Mouse (Mus musculus): Measurements from ENCODE around the gene Scaf1. TPM values are rescaled to one million over a fixed set of nuclear protein-coding genes. Genes with fewer than 3 reads are reported as not detected.

The Scaf1 gene
- total RNA-seq, 1 experiment = 39.2 TPM

DNA sequence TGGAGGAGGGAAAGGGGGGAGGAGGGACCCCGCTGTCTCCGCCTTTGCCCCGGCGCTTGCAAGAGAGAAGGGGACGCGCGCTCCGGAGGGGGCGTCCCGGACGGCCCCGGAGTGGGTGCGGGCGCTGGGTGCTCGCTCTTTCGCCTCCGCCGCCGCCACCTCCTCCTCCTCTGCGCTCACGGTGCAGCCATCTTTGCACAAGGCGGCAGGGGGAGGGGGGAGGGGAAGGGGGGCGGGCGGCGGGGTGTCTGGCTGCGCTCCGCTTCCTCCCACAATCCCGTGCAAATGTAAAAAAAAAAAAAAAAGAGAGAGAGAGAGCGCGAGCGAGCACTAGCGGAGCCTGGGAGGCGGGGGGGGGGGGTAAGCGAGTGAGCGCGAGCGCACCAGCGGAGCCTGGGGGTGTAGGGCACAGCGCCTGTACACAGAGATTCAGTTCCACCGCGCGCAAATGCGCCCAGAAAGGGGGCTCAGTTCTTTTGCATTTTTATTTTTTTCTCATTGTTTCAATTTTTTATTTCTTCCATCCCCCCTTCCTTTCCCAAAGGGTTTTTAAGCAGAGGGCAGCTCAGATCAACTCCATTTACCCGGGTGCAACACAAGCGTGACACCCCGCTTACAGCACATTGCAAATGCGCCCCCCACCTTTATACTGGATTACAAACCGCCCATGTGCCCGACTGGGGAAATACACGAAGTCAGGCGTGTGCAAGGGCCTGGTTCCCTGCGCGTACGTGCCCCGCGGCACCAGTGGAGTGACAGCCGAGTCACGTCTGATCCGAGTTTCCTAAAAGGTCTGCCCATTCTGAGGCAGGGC is 37.2 kb upstream of the Scaf1 start:
- in situ Hi-C loops (cut with MboI; ENCODE audit: low sequenced_read_pairs in 2 of 2, unreplicated experiment in 2 of 2) = no loop called here
- H3K4me1 ChIP-seq (ENCODE audit: control insufficient read depth in 2 of 2, insufficient read depth in 2 of 2, low read length in 2 of 2, poor library complexity in 1 of 2) = peaks cover 0 to 17% of the 10 kb centered on the region in 2 experiments; a peak in 2 of 4 replicates
- no peak for TF ChIP-seq CHD2 (IDR thresholded peaks at IDR 0.05; ENCODE audit: low read depth, low read length)
- peak; percentile 93 for TF ChIP-seq ZNF384 (IDR thresholded peaks at IDR 0.05; ENCODE audit: low read depth, low read length)
- H3K27ac ChIP-seq (ENCODE audit: insufficient read depth, low read depth, low read length, poor library complexity, severe bottlenecking) = peak overlapping the region; percentile 96
- H3K9ac ChIP-seq (ENCODE audit: insufficient read depth, low read depth, low read length, poor library complexity, severe bottlenecking) = peak overlapping the region; percentile 92
- H3K36me3 ChIP-seq (ENCODE audit: control insufficient read depth, insufficient read depth, low read length, poor library complexity, severe bottlenecking) = peaks cover 16% of the 10 kb centered on the region
- H3K4me3 ChIP-seq (ENCODE audit: insufficient read depth in 1 of 2, low read depth in 1 of 2, low read length in 2 of 2, poor library complexity in 1 of 2, severe bottlenecking in 1 of 2) = peak overlapping the region; percentile 97 to 99
- peak; percentile 27 for DNase-seq (ENCODE audit: low read depth, low spot score)
- no peaks in the 10 kb centered on the region for H3K9me3 ChIP-seq (ENCODE audit: control insufficient read depth, insufficient read depth, low read depth, low read length)

- Histone ChIP-seq H3K9ac (ENCODE audit: insufficient read depth, low read depth, low read length, poor library complexity, severe bottlenecking) (peak within 1 kb of the TSS; percentile 92), H3K4me3 (ENCODE audit: insufficient read depth in 1 of 2, low read depth in 1 of 2, low read length in 2 of 2, poor library complexity in 1 of 2, severe bottlenecking in 1 of 2) (peak within 1 kb of the TSS; percentile 97 to 99), H3K36me3 (ENCODE audit: control insufficient read depth, insufficient read depth, low read length, poor library complexity, severe bottlenecking) (peaks cover 22% of the 10 kb centered on the region), H3K9me3 (ENCODE audit: control insufficient read depth, insufficient read depth, low read depth, low read length) (no peaks in the 10 kb centered on the region), H3K27ac (ENCODE audit: insufficient read depth, low read depth, low read length, poor library complexity, severe bottlenecking) (peak within 1 kb of the TSS; percentile 96), H3K4me1 (ENCODE audit: control insufficient read depth in 2 of 2, insufficient read depth in 2 of 2, low read length in 2 of 2, poor library complexity in 1 of 2) (peaks cover 0 to 23% of the 10 kb centered on the region in 2 experiments; a peak in 2 of 4 replicates)
- DNase-seq (ENCODE audit: low read depth, low spot score) = peak; percentile 24
- no peak for TF ChIP-seq HCFC1 (IDR thresholded peaks at IDR 0.05; ENCODE audit: borderline replicate concordance, insufficient read depth, low read length)
- TF ChIP-seq ZNF384 (IDR thresholded peaks at IDR 0.05; ENCODE audit: low read depth, low read length) = 0 out of 2 replicates have a peak, but pooled peaks have one; percentile 34
- in situ Hi-C loops (cut with MboI; ENCODE audit: low sequenced_read_pairs in 2 of 2, unreplicated experiment in 2 of 2) = no loop called here
Observed at GRCm38 (mm10) chr7:45052862-45053116, 36.6 kb upstream of the Scaf1 start, which contains the start of gene Prr12. TSS of gene Prr12 (minus strand) at chr7:45052881.

GRCm38 (mm10) chr7:45052181-45052861 is 36.2 kb upstream of the Scaf1 start:
- Histone ChIP-seq H3K27ac (ENCODE audit: insufficient read depth, low read depth, low read length, poor library complexity, severe bottlenecking) (peak overlapping the region; percentile 96), H3K9me3 (ENCODE audit: control insufficient read depth, insufficient read depth, low read depth, low read length) (no peaks in the 10 kb centered on the region), H3K4me3 (ENCODE audit: insufficient read depth in 1 of 2, low read depth in 1 of 2, low read length in 2 of 2, poor library complexity in 1 of 2, severe bottlenecking in 1 of 2) (peak overlapping the region; percentile 97 to 99), H3K9ac (ENCODE audit: insufficient read depth, low read depth, low read length, poor library complexity, severe bottlenecking) (peak overlapping the region; percentile 91), H3K4me1 (ENCODE audit: control insufficient read depth in 2 of 2, insufficient read depth in 2 of 2, low read length in 2 of 2, poor library complexity in 1 of 2) (peaks cover 0 to 27% of the 10 kb centered on the region in 2 experiments; a peak in 2 of 4 replicates), H3K36me3 (ENCODE audit: control insufficient read depth, insufficient read depth, low read length, poor library complexity, severe bottlenecking) (peaks cover 26% of the 10 kb centered on the region)
- in situ Hi-C loops (cut with MboI; ENCODE audit: low sequenced_read_pairs in 2 of 2, unreplicated experiment in 2 of 2) = no loop called here
- no peak for DNase-seq (ENCODE audit: low read depth, low spot score)
- TF ChIP-seq CHD2 (IDR thresholded peaks at IDR 0.05; ENCODE audit: low read depth, low read length) (no peak), MAFK (IDR thresholded peaks at IDR 0.05; ENCODE audit: insufficient read depth, low read depth, low read length) (no peak), HCFC1 (IDR thresholded peaks at IDR 0.05; ENCODE audit: borderline replicate concordance, insufficient read depth, low read length) (no peak), ZNF384 (IDR thresholded peaks at IDR 0.05; ENCODE audit: low read depth, low read length) (no peak), ZC3H11A (IDR thresholded peaks at IDR 0.05; ENCODE audit: borderline replicate concordance, low read depth, low read length) (no peak)

GRCm38 (mm10) chr7:45051601-45051974 is 35.4 kb upstream of the Scaf1 start:
- no peak for DNase-seq (ENCODE audit: low read depth, low spot score)
- in situ Hi-C loops (cut with MboI; ENCODE audit: low sequenced_read_pairs in 2 of 2, unreplicated experiment in 2 of 2) = no loop called here
- peaks cover 2 to 25% of the 10 kb centered on the region in 2 experiments; a peak in 3 of 4 replicates for H3K4me1 ChIP-seq (ENCODE audit: control insufficient read depth in 2 of 2, insufficient read depth in 2 of 2, low read length in 2 of 2, poor library complexity in 1 of 2)

More at GRCm38 (mm10) chr7:45051601-45051974, 35.4 kb upstream of the Scaf1 start:
- peaks cover 34% of the 10 kb centered on the region for H3K36me3 ChIP-seq (ENCODE audit: control insufficient read depth, insufficient read depth, low read length, poor library complexity, severe bottlenecking)
- TF ChIP-seq CHD2 (IDR thresholded peaks at IDR 0.05; ENCODE audit: low read depth, low read length) = no peak
- TF ChIP-seq MAFK (IDR thresholded peaks at IDR 0.05; ENCODE audit: insufficient read depth, low read depth, low read length) = no peak
- no peak for TF ChIP-seq ZNF384 (IDR thresholded peaks at IDR 0.05; ENCODE audit: low read depth, low read length)
- TF ChIP-seq HCFC1 (IDR thresholded peaks at IDR 0.05; ENCODE audit: borderline replicate concordance, insufficient read depth, low read length) = no peak
- no peak for TF ChIP-seq ZC3H11A (IDR thresholded peaks at IDR 0.05; ENCODE audit: borderline replicate concordance, low read depth, low read length)
- H3K4me3 ChIP-seq (ENCODE audit: insufficient read depth in 1 of 2, low read depth in 1 of 2, low read length in 2 of 2, poor library complexity in 1 of 2, severe bottlenecking in 1 of 2) = peak overlapping the region; percentile 97 to 99
- peak overlapping the region; percentile 91; the same call in 1 of the 2 replicates for H3K9ac ChIP-seq (ENCODE audit: insufficient read depth, low read depth, low read length, poor library complexity, severe bottlenecking)
- H3K9me3 ChIP-seq (ENCODE audit: control insufficient read depth, insufficient read depth, low read depth, low read length) = no peaks in the 10 kb centered on the region
- H3K27ac ChIP-seq (ENCODE audit: insufficient read depth, low read depth, low read length, poor library complexity, severe bottlenecking) = peak overlapping the region; percentile 33

Measured in ES-E14 (cell line).